Mouse (Mus musculus): ENCODE data around the gene Rps8. TPM values are rescaled to one million over a fixed set of nuclear protein-coding genes. Genes with fewer than 3 reads are reported as not detected.
A peak's percentile ranks its signal among the peaks of the same experiment; 100 is the strongest.

Rps8 gene
- 5,379 and 5,435 TPM in 2 replicates for total RNA-seq (2012; rRNA removed)
- total RNA-seq (2014; rRNA removed) = 2,191 and 2,455 TPM in 2 replicates
- polyA plus RNA-seq (2012; ENCODE audit: insufficient read length, low read depth) = 1,480 and 1,967 TPM in 2 replicates

- Histone ChIP-seq H3K36me3 (replicated peaks in 1 of 2; ENCODE audit: control insufficient read depth in 1 of 2, insufficient read depth in 1 of 2, low read length in 1 of 2) (peaks cover 53 to 69% of the 10 kb centered on the region in 2 experiments), H3K9me3 (replicated peaks; ENCODE audit: low read length) (no peaks in the 10 kb centered on the region), H3K79me2 (replicated peaks; ENCODE audit: control insufficient read depth, extremely low read depth, insufficient read depth, poor library complexity, severe bottlenecking) (peaks cover 37% of the 10 kb centered on the region), H3K27ac (ENCODE audit: insufficient read depth, low read depth) (peak within 1 kb of the TSS; percentile 57), H3K9ac (ENCODE audit: insufficient read depth, low read depth) (peak within 1 kb of the TSS; percentile 87), H3K4me3 (replicated peaks in 1 of 3; ENCODE audit: low read depth in 2 of 3, low read length in 2 of 3, poor library complexity in 1 of 3) (peak within 1 kb of the TSS; percentile 97 to 100 (median 100)), H3K27me3 (replicated peaks) (no peaks in the 10 kb centered on the region), H3K4me2 (ENCODE audit: insufficient read depth, low read depth, poor library complexity, severe bottlenecking) (peak within 1 kb of the TSS; percentile 65; the same call in 1 of the 2 replicates), H3K4me1 (ENCODE audit: control insufficient read depth in 1 of 2, insufficient read depth in 2 of 2) (peaks cover 10 to 27% of the 10 kb centered on the region in 2 experiments)
- dilution Hi-C loops (cut with MboI; ENCODE audit: extremely low pct_ligation_motif_present, extremely low pct_unique_long_range_greater_than_20kb, low sequenced_read_pairs) (no loop called here), in situ Hi-C loops (cut with MboI; ENCODE audit: low pct_ligation_motif_present, low pct_unique_long_range_greater_than_20kb, low sequenced_read_pairs) (no loop called here)
- DNase-seq (ENCODE audit: extremely low read depth) = peak; percentile 89
- TF ChIP-seq POLR2A (IDR thresholded peaks at IDR 0.05; ENCODE audit: low read depth, low read length) = peak; percentile 95
- peak; percentile 90 for TF ChIP-seq KAT2A (IDR thresholded peaks at IDR 0.05; ENCODE audit: insufficient replicate concordance, low read length)
- peak; percentile 87; the same call in 1 of the 2 replicates for TF ChIP-seq POLR2AphosphoS2 (IDR thresholded peaks at IDR 0.05; ENCODE audit: low read depth, low read length)
- TF ChIP-seq JUN (IDR thresholded peaks at IDR 0.05; ENCODE audit: insufficient read depth, low read depth, low read length) = no peak
- no peak for TF ChIP-seq GABPA (IDR thresholded peaks at IDR 0.05; ENCODE audit: insufficient replicate concordance, low read depth, low read length)
- peak; percentile 91 for TF ChIP-seq MYC (IDR thresholded peaks at IDR 0.05; ENCODE audit: low read depth, low read length)
- no peak for TF ChIP-seq CTCF (conservative IDR thresholded peaks at IDR 0.05 in 1 of 2, IDR thresholded peaks at IDR 0.05 in 1 of 2; ENCODE audit: low read depth in 2 of 2, low read length in 2 of 2)
- TF ChIP-seq UBTF (IDR thresholded peaks at IDR 0.05; ENCODE audit: low read depth, low read length) = peak; percentile 58; the same call in 1 of the 2 replicates
- TF ChIP-seq TCF12 (IDR thresholded peaks at IDR 0.05; ENCODE audit: low read depth, low read length) = peak; percentile 98
- TF ChIP-seq RCOR1 (conservative IDR thresholded peaks at IDR 0.05; ENCODE audit: low read depth, low read length) = no peak
- no peak for TF ChIP-seq IRF4 (IDR thresholded peaks at IDR 0.05; ENCODE audit: low read depth, low read length)
- TF ChIP-seq MAFK (IDR thresholded peaks at IDR 0.05; ENCODE audit: insufficient replicate concordance, low read length) = no peak
- 0 out of 2 replicates have a peak, but pooled peaks have one; percentile 33 for TF ChIP-seq MEF2A (IDR thresholded peaks at IDR 0.05; ENCODE audit: borderline replicate concordance, low read depth, low read length)
- peak; percentile 76 for TF ChIP-seq HCFC1 (IDR thresholded peaks at IDR 0.05; ENCODE audit: low read depth, low read length)
- no peak for TF ChIP-seq SMC3 (IDR thresholded peaks at IDR 0.05; ENCODE audit: low read depth, low read length)
- TF ChIP-seq ZKSCAN1 (IDR thresholded peaks at IDR 0.05; ENCODE audit: borderline replicate concordance, low read depth, low read length) = no peak
- peak; percentile 92 for TF ChIP-seq ZMIZ1 (IDR thresholded peaks at IDR 0.05; ENCODE audit: low read depth, low read length)
- no peak for TF ChIP-seq JUND (conservative IDR thresholded peaks at IDR 0.05; ENCODE audit: low read depth, low read length)
- peak; percentile 81 for TF ChIP-seq ELF1 (IDR thresholded peaks at IDR 0.05; ENCODE audit: low read depth, low read length)
- TF ChIP-seq E2F4 (IDR thresholded peaks at IDR 0.05; ENCODE audit: insufficient replicate concordance, low read depth, low read length) = no peak
- TF ChIP-seq MAX (IDR thresholded peaks at IDR 0.05; ENCODE audit: low read length) = peak; percentile 77
- TF ChIP-seq ZNF384 (IDR thresholded peaks at IDR 0.05; ENCODE audit: low read depth, low read length) = no peak
- TF ChIP-seq MAZ (IDR thresholded peaks at IDR 0.05; ENCODE audit: low read depth, low read length) = no peak
- TF ChIP-seq BHLHE40 (IDR thresholded peaks at IDR 0.05; ENCODE audit: low read depth, low read length) = 0 out of 2 replicates have a peak, but pooled peaks have one; percentile 17
- TF ChIP-seq ETS1 (conservative IDR thresholded peaks at IDR 0.05; ENCODE audit: low read depth, low read length) = no peak
- TF ChIP-seq CHD2 (IDR thresholded peaks at IDR 0.05; ENCODE audit: low read length) = no peak
- TF ChIP-seq TBP (conservative IDR thresholded peaks at IDR 0.05; ENCODE audit: low read depth, low read length) = peak; percentile 89
- peak; percentile 75 for TF ChIP-seq MXI1 (IDR thresholded peaks at IDR 0.05; ENCODE audit: low read depth, low read length)
- peak; percentile 97 for TF ChIP-seq NELFE (IDR thresholded peaks at IDR 0.05; ENCODE audit: low read depth, low read length)
- TF ChIP-seq NRF1 (IDR thresholded peaks at IDR 0.05; ENCODE audit: low read depth, low read length) = peak; percentile 46
Measured at GRCm38 (mm10) chr4:117155792-117156355, at the start of gene Rps8. TSS of gene Rps8 (minus strand) at chr4:117156243.
